Mouse (Mus musculus): ENCODE measurements around the gene Mboat7. TPM values are rescaled to one million over a fixed set of nuclear protein-coding genes. Genes with fewer than 3 reads are reported as not detected.

Mboat7 gene
- total RNA-seq, 2 experiments from 2014 or later = 48.7 to 59.6 TPM

DNA sequence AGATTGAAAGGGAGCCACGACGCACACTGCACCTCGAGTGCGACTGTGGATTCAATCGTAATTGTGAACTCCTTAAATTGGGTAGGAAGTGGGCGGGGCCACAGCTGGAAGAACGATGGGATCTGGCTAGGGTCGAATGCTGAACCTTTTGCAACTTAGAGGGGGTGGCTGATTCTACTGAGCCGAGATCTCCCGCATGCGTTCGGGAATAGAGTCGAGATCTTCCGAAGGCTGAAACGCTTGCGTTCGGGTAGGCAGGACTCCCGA lies 419 bp upstream of the Mboat7 start:
- DNase-seq = no peak

DNA sequence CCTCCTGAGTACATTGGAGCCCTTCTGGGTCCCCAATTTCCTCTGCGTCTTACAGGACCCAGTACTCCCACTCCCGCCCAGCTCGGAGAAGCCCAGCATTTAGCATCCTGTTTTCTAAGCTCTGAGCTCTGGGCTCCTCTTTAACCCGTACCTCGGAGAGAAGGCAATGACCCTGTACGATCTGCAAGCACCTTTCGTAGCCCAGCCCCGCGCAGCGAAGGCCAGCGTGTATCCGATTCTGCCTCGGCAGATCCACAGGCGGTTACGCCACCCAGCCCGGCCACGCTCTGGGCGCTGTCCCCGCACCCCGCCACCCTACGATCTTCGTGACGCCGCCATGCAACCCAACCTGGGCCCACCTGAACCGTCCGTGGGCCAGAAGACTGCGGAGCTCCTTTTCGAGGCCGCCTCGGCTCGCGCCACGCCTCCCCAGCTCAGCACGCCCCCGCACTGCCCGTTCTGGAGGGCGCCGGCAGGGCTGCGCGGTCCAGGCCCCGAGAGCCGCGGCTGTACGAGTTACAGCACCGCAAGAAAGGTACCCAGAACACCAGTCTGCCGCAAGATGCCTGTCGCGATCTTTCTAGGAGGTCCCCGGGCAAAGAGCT lies 839 bp downstream of the Mboat7 start, which contains the start of gene Tsen34:
Tsen34 (plus strand) TSS at position 482 of the 605 bp plus-strand sequence.
- DNase-seq = no peak

DNA sequence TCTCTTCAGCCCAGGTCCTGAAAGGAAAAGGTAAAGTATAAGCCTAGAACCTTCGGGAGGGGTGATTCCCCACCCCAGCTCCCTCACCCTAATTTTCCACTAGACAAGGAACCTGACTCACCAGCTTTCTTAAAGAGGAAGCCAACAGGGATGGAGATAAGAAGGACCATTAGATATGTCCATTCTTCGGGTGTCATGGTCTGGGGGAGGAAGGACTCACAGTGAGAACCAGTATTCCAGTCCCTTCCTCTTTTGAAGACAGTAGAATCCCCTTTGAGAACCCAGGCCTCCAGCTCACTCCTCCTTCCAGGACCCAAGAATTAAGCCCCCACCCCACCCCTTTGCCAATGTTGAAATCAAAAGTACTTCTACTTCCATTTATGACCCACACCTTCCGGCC lies 1.4 kb downstream of the Mboat7 start:
- no peak for DNase-seq

DNA sequence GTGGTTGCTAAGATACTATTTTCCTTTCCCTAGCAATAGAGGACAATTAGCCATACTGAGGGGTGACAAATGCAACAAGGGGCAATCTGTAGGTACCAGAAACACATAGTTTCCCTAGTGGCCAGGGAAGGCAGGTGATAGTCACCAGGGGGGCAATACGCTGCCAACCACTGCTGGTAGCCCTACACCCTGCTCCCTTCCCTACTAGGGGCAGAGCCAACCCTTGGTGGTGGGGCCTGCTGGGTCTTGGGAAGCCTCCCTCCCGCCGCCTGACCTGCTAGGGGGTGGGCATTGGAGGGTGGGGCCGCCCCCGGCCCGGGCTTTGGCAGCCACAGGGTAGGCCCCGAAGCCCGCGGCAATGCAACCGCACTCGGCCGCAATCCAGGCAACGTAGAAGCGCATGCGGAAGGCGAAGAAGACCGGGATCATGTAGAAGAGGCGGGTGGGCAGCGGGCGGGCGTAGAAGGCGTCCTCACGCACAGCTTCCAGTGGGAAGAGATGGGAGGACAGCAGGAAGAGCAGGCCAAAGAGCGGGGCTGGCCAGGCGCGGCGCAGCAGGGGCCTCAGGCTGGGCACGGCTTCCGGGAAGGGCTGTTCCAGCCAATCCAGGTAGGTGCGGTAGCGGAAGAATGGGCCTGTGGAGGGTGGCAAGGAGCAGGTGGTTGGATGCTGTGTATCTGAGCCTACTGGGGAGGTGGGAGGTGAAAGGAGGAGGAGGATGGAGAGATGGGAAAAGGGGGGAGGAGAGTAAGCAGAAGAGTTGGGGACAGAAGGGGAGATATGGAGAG lies 7.7 kb downstream of the Mboat7 start:
- no peak for DNase-seq

DNA sequence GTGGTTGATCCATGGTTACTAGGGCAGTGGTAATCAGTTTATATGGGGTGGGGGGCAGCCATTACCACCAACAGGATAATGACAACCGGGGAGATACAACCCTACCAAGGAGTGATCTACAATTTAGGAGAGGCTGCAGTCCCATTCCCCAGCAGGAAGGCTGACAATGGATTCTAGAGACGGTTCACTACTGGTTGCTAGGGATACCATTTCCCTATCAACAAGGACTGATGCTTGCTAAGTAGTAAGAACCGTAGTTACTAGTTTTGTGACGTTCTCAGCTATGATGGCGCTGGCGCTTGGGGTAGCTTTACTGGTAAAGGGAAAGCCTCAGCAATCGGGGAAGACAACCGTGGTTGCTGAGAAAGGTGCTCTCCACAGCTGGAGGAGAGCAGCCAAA lies 8.6 kb downstream of the Mboat7 start:
- no peak for DNase-seq

DNA sequence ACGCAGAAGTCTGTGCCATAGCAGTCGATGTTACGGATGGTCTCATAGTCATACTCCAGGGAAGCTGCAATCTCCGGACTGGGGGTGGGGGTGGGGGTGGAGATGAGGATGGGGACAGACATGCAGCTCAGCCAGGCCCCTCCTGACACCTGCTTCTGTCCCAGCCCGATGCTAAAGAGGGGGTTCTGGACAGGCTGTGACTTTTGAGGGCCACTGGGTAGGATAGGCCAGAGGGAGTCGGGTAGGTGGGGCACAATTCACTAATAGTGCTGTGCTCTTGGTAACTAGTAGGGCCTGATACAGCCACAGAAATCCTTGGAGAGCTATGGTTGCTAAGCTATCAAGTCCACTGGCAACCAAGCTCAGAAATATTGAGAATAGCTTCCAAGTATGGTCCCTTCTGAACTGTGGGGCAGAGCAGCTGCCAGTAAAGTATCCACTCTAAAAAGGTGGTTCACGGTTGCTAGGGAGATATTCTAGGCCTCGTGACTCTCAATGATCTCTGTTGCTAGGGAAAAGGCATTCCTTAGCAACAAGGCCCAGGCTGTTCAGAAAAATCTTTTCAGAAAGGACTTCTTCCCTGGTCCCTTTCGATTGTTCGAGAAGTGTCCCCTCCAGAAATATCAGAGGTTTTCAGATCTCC lies 9.3 kb downstream of the Mboat7 start:
- DNase-seq = no peak

DNA sequence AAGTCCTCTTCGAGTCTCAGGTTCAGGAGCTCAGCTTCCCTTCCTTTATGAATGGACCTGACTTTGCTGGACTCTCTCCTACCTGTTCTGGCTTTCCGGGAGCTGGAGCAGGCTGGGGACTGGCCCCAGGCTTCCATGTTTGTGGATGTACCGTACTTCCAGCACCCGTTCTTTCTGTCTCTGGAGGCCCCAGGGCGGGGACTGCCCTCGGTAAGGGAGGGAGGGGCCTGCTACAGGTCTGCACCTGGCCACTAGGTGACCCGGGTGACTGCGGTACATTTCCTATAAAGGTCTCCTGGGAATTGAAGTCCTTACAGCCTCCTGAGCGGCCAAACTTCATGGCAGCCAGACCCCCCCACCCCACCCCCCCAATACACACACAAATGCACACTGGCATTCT lies 16.0 kb downstream of the Mboat7 start, which contains the start of gene Tmc4:
Tmc4 (minus strand) TSS at position 212 of the 400 bp plus-strand sequence.
- DNase-seq = no peak

DNA sequence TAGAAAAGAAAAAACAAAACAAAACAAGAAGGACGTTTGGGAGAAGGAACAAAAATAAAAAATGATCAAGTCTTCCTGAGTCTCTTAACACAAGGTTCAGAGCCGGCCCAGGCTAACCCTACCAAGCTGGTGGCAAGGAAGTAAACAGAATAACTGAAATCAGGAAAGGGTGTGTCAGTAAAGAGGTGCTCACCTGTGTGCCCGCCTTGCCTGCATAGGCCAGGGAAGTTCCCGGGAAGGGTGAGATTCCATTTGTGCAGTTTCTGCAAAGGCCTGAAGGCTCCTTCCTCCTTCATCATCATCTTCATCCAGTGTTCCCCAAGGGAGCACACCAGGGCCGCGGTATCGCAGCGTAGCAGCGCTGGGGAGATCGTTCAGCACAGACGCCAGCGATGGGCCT lies 17.0 kb downstream of the Mboat7 start:
- no peak for DNase-seq

DNA sequence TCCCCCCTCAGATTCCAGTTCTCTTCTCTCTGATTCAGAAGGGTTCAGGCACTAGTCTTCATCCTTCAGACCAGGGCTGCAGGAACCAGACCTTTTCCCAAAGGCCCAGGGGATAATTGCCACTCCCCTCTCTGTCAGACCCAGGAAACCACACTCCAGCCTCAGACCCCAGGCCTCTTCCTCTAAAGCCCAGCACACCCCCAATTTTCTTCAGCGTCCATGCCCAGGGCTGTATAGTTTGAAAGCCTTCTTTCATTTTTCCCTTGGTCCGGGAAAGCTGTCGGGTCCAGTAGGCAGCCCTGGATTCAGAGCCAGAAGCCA lies 18.1 kb downstream of the Mboat7 start:
- no peak for DNase-seq

DNA sequence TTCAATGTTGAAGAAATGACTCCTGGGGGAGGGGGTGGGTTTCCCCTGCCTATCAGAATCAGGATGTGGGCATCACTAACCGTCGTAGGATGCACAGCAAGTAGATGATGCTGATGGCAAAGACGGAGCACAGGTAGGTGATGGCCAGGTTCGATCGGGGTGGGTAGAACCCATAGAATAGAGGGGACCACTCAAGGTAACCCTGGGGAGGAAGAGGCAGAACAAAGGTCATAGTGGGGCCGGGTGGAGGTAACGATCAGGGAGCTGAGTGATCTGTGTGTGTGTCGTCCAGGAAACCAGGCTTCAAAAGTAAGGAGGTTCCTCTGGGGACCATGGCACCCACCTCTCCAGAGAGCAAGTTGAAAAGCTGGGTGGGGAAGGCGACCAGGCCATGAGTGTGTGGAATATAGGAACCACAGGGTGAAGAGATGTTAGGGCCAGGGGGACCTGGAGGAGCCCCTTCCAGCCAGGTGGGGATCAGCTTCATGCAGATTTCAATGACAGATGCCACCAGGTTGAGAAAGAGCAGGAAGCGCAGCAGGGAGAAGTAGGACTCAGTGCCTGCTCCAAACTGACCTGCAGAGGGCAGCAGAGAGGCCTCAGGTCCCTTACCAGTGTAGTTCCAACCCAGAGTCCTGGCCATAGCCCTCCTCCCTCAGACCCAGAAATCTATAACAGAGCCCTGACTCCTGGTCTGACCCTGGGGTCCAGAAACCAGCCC lies 18.7 kb downstream of the Mboat7 start:
- peak; percentile 91 for DNase-seq

DNA sequence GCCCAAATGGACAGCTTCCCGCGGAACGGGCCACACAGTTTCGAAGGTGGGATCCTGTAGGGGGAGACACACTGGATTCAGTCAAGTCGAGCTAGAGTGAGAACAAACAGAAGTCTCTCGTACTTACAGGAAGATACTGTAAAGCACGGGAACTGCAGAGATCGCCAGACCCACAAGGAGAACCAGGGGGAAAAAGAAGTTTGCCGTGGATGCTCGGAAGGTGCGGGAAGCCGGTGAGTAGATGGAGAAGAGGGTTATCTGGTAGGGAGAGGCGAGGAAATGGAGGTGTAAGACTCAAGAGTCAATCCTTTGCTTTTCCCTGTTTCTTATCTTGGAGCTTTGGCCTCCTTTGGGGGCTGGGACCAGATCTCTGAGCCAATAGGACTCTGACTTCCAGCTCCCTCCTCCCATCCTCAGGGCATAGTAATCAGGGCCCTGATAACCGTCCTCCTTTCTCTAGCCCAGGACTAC lies 26.4 kb downstream of the Mboat7 start:
- peak; percentile 44 for DNase-seq

DNA sequence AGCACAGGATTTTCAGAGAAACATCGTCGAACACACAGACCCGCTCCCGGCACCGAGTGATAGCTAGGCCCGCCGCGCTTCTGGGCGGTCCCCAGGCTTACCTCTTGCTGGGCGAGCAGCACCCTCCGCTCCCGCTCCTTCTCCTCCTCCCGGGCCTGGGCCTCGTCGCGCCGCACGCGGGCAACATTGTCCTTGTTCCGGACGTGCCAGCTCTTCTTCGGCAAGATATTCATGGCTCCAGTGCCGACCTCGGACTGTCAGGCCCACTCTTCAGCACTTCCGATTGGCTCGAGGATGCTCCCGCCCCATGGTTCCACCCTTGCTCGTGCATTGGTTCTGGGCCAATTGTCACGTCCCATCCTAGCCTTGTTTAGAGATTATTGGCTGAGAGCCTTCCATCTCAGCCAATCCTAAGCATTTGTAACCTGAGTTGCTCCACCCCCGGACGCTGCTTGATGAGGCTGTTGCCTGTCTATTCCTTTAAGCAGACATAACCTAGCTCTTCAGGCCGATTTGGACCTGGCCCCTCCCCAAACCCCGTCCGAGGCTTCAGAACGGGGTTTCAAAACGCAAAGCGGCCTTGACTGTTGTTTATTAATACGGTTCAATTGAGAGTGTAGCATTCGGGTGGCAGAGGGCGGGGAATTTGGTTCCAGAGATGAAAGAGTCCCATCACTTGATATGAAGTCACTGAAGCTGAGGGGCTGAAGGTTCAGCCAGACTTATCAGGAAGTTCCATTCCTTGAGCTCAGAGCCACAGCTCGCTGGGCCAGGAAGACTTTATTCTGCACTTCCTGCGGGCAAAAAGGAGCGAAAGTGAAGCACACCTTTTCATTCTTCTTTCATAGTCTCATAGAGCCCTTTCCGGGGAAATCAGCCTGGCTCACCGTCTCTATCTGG lies 27.9 kb downstream of the Mboat7 start, which contains the start of gene Leng1:
Leng1 (minus strand) TSS at position 626 of the 900 bp plus-strand sequence.
- peak; percentile 96 for DNase-seq

DNA sequence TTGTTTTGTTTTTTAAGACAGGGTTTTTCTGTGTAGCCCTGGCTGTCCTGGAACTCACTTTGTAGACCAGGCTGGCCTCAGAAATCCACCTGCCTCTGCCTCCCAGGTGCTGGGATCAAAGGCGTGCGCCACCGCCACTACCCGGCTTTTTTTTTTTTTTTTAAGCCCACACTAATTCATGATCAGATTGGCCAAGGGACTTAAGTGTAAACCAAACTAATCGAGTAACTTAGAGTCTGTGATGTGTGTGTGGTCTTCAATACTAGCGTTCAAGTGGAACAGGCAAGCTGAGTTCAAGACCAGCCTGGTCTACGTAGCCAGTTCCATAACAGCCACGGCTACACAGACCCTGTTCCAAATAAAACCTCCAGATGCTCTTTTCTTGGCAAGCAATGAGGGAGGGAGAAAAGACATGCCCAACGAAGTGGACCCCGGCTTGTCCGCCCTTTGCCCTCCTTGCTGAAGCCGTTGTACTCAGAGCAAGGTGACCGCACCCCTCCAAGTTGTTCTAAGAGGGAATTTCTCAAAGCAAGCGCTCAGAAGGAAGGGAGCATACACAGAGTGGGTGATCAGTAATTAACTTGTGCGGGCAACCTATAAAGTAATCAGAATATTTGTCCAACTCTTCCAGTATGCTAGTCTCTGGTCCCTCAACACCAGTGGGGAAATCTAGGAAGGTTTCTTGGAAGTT lies 28.7 kb downstream of the Mboat7 start:
- DNase-seq = peak; percentile 30

DNA sequence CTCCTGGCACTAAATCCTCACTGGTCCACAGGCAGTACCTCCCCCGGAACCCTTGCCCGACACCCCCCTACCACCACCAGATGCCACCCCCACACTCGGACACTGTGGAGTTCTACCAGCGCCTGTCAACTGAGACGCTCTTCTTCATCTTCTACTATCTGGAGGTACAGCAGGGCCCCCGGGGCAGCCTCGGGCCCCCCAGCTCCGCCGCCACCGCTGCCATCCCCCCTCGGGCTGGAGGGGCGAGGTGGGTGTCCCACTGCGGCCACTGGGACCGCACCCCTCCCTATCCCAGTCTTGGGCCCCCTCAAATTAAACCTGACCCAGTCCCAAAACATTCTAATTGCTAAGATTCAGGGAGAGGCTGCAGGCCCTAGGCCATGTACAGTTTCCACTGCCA lies 34.7 kb downstream of the Mboat7 start:
- no peak for DNase-seq

DNA sequence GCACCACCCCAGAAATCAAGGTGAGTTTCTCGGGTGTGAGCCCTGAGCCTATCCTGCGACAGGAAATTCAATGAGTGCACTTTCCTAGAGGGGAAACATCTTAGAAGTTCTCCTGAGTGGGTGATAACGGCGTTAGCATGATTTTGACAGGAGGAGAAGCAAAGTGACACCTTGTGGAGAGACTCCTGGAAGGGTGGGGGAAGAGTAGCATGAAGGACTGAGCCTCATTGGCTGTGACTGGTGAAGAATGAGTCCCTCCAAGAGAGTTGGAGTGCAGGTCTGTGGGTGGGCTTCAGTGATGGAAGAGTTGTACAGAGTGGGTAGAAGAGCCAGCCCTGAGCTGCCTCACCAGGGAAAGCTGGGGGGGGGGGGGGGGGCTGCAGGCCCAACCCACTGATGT lies 36.4 kb downstream of the Mboat7 start:
- no peak for DNase-seq

DNA sequence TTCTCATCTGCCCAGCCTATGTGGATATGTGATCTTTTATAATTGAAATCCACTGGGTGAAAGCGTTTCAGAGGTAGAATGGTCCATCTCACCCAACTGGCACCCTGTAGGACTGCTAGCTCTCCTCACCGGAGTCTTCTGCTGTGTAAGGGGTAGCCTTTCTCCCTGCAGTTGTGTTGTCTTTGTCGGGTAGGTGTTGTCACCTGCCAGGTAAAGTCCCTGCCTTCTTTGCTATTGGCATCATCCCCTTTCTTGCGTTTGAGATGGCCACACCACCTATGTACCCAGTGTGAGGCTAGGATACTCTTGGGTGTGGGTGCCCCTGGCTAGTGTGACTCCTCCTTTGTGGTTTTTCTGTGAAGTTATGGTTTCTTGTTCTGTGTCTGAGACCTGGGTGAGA lies 46.7 kb downstream of the Mboat7 start:
- DNase-seq = no peak

DNA sequence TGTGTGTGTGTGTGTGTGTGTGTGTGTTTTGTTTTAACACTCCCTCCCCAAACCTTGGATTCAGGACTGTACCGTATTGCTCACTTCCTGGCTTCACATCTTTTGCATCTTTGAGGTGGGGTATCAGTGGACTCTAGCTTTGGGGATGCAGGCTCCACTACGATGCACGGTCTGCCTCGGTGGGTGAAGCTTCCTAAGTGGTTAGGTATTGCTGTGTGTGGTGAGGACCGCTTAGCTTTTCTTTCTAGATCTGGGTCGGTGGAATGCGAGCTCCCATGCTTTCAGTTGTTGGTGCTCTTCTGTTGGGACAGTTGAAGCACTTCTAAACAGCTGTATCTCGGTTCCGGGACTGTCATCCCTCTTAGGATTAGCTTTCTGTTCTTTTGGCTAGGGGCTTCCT lies 47.1 kb downstream of the Mboat7 start:
- no peak for DNase-seq

DNA sequence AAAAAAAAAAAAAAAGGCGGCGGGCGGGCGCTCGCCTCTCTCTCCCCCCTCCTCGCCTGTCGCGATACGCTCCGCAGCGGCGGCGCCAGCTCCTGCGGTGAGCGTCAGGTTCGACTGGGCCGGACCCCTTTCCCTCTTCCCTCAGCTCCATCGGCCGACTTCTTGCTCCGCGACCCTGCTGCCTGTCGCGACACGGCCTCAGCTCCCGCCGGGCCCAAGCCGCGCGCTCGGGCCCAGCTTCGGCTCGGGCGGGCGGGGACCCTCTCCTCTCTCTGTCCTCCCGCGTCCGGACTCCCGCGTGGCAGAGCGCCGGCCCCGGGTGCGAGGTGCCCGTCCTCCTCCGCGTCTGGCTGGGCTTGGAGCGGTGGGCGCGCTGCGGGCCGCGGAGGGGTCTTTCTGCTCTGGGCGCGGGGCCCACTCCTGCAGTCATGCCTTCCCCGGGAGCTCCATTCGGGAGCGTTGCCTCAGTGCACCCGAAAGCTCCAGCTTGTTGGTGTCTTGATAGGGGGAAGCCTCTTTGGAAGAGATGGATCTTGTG lies 47.8 kb downstream of the Mboat7 start:
- no peak for DNase-seq

DNA sequence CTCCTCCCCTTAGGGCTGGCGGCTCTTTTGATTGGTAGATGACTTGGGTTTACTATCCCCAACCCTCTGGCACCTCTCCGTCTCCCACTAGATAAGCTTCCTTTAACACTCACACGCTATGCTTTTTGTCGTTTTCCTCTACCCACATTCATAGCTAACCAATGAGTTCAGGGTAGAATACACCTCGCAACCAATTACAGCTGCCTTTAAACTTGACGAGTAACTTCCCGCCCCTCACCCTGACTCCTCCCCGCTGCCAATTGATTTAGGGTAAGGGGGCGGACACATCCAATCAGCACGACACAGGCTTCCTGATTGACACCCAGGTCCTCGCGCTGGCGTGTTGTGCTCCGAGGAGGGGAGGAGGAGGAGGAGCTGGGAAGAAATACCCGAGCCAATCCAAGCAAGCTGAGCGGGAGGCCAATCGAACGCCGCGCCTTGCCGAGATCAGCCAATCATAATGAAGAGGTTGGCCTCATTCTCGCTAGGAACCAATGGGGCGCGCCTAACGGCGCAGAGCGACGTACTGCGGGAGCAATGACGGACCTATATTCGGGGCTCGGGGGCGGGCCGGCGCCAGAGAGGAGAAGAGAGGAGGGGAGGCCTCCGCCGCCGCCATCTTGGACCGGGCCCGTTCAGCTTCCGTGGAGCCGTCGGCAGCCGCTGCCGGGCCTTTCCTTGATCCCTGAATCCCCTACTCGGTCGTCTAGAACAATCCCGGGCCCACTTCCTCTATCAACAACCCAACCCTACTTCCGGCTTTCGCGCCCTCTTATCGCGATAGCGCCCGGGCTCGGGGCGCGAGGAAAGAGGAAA lies 48.4 kb downstream of the Mboat7 start, which contains the start of gene Cnot3:
Cnot3 (plus strand) TSS at position 597 of the 816 bp plus-strand sequence.
- DNase-seq = peak; percentile 97

DNA sequence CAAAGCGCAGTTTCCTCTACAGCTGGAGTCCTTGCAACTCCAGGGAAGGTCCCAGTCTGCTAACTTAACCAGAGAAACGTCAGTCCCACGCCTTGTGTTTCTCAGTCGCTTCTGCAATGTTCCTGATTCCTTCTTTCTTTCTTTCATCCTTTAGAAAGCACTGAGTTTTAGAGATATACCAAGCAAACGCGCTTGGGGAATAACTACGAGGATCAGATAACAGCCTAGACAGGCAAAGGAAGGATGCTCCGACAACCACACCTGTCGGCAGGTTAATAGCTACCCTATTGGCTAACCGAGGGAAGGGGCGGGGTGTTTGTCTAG lies 49.0 kb downstream of the Mboat7 start:
- no peak for DNase-seq
